Mouse (Mus musculus) lung, postnatal 25 days (tissue): ENCODE measurements around the gene Rrn3.
"Not testable (repeated sequence)": the region's sequence is repeated elsewhere in the genome, so short reads cannot be mapped to it uniquely, and the experiment has no call there.

Experiments
- DNase-seq: peaks from one replicate; pipeline ENCODE4 v3.0.0; 2022; ENCODE audit warnings: low spot score

The Rrn3 gene

GRCm38 (mm10) chr16:13780353-13781036 lies at the start of gene Rrn3:
TSS of gene Rrn3 (plus strand) at chr16:13780708.
- peak; percentile 91 for DNase-seq

- no peak for DNase-seq
Measured at GRCm38 (mm10) chr16:13732786-13733185, 47.7 kb upstream of the Rrn3 start.

- peak; percentile 68 for DNase-seq
Measured at GRCm38 (mm10) chr16:13733518-13734137, 46.9 kb upstream of the Rrn3 start.

- DNase-seq: no peak
Measured at GRCm38 (mm10) chr16:13735977-13736376, 44.5 kb upstream of the Rrn3 start.

GRCm38 (mm10) chr16:13739044-13739443 lies 41.5 kb upstream of the Rrn3 start:
- not testable (repeated sequence) for DNase-seq

GRCm38 (mm10) chr16:13740844-13741243 lies 39.7 kb upstream of the Rrn3 start:
- no peak for DNase-seq

- no peak for DNase-seq
Measured at GRCm38 (mm10) chr16:13747708-13748107, 32.8 kb upstream of the Rrn3 start.

- no peak for DNase-seq
Measured at GRCm38 (mm10) chr16:13748124-13748523, 32.4 kb upstream of the Rrn3 start.

- DNase-seq: not testable (repeated sequence)
Measured at GRCm38 (mm10) chr16:13748813-13749212, 31.7 kb upstream of the Rrn3 start.

- no peak for DNase-seq
Measured at GRCm38 (mm10) chr16:13749306-13749705, 31.2 kb upstream of the Rrn3 start.

GRCm38 (mm10) chr16:13749981-13750380 lies 30.5 kb upstream of the Rrn3 start:
- no peak for DNase-seq

- DNase-seq: no peak
Measured at GRCm38 (mm10) chr16:13750626-13751025, 29.9 kb upstream of the Rrn3 start.

- no peak for DNase-seq
Measured at GRCm38 (mm10) chr16:13753986-13754385, 26.5 kb upstream of the Rrn3 start.

- peak; percentile 96 for DNase-seq
Measured at GRCm38 (mm10) chr16:13754400-13755190, 25.9 kb upstream of the Rrn3 start.

- DNase-seq: no peak
Measured at GRCm38 (mm10) chr16:13757823-13758222, 22.7 kb upstream of the Rrn3 start.

- DNase-seq: not testable (repeated sequence)
Measured at GRCm38 (mm10) chr16:13762807-13763206, 17.7 kb upstream of the Rrn3 start.

GRCm38 (mm10) chr16:13764519-13764918 lies 16.0 kb upstream of the Rrn3 start:
- no peak for DNase-seq

- DNase-seq: no peak
Measured at GRCm38 (mm10) chr16:13766367-13766766, 14.1 kb upstream of the Rrn3 start.

- DNase-seq: not testable (repeated sequence)
Measured at GRCm38 (mm10) chr16:13771603-13772002, 8.9 kb upstream of the Rrn3 start.

GRCm38 (mm10) chr16:13772051-13772450 lies 8.5 kb upstream of the Rrn3 start:
- not testable (repeated sequence) for DNase-seq

GRCm38 (mm10) chr16:13774011-13774410 lies 6.5 kb upstream of the Rrn3 start:
- not testable (repeated sequence) for DNase-seq

GRCm38 (mm10) chr16:13774651-13775050 lies 5.9 kb upstream of the Rrn3 start:
- DNase-seq: not testable (repeated sequence)

- DNase-seq: no peak
Measured at GRCm38 (mm10) chr16:13781216-13781615, 708 bp downstream of the Rrn3 start.
